Mouse (Mus musculus) kidney, postnatal 0 days (tissue): Measurements from ENCODE around the gene Cetn3. TPM values are rescaled to one million over a fixed set of nuclear protein-coding genes. Genes with fewer than 3 reads are reported as not detected.
A peak's percentile ranks its signal among the peaks of the same experiment; 100 is the strongest.

ENCODE experiments used
- ATAC-seq: fragments of 200-750 bp; cut with Nextera tagmentation; replicated peaks from 2 replicates; pipeline ENCODE4 v1.8.0; 2017; ENCODE audit warnings: low read depth, moderate number of reproducible peaks, moderate TSS enrichment, moderate library complexity; ENCODE audit not compliant: low FRiP score
- DNase-seq: peaks from one replicate; pipeline ENCODE4 v3.0.0-alpha.2; 2016; ENCODE audit warnings: low spot score
- H3K27ac ChIP-seq: fragments of 300-500 bp; sonication (generic); 2 replicates; pipeline ENCODE4 v1.5.1; 2014; ENCODE audit warnings: mild to moderate bottlenecking
- H3K27me3 ChIP-seq: fragments of 300-500 bp; sonication (generic); 2 replicates; pipeline ENCODE4 v1.6.1; 2014; ENCODE audit warnings: low read length, mixed read lengths; ENCODE audit not compliant: insufficient read depth
- H3K36me3 ChIP-seq: fragments of 300-500 bp; sonication (generic); 2 replicates; pipeline ENCODE4 v1.6.1; 2014; ENCODE audit warnings: low read length, mixed read lengths; ENCODE audit not compliant: insufficient read depth
- H3K4me1 ChIP-seq: fragments of 300-500 bp; sonication (generic); replicated peaks from 2 replicates; pipeline ENCODE4 v1.6.1; 2014; ENCODE audit warnings: antibody characterized with exemption, low read length, mixed read lengths; ENCODE audit not compliant: insufficient read depth
- H3K4me2 ChIP-seq: fragments of 300-500 bp; sonication (generic); 2 replicates; pipeline ENCODE4 v1.6.1; 2014; ENCODE audit warnings: mild to moderate bottlenecking, low read length, moderate library complexity, mixed read lengths
- H3K4me3 ChIP-seq: fragments of 300-500 bp; sonication (generic); replicated peaks from 2 replicates; pipeline ENCODE4 v1.5.1; 2014; ENCODE audit warnings: low read depth, low read length
- H3K9ac ChIP-seq: fragments of 300-500 bp; sonication (generic); 2 replicates; pipeline ENCODE4 v1.6.1; 2014; ENCODE audit warnings: low read depth, low read length
- H3K9me3 ChIP-seq: fragments of 300-500 bp; sonication (generic); replicated peaks from 2 replicates; pipeline ENCODE4 v1.6.1; 2016; ENCODE audit warnings: low read length, inconsistent platforms, mixed read lengths
- CTCF ChIP-seq: IDR thresholded peaks from 2 replicates; pipeline ENCODE4 v1.5.1; 2016; ENCODE audit warnings: antibody characterized with exemption, low read depth, mild to moderate bottlenecking, moderate library complexity
- WGBS: fragments of 180-500 bp; shearing (Covaris S2); extraction: QIAGEN DNeasy Blood & Tissue Kit; methylation state at CpG from one replicate; pipeline ENCODE4 v1.1.7; 2014; 5-methylcytosine and 5-hydroxymethylcytosine counted together
- polyA plus RNA-seq: library from polyadenylated mRNA; unstranded; fragments of >200 nt; fragmentation: Nextera tagmentation; extraction: Ambion mirVana; gene quantifications from 2 replicates; pipeline ENCODE4 v1.2.1, GENCODE M21; 2015

The Cetn3 gene
- 266 and 281 TPM in 2 replicates for polyA plus RNA-seq

DNA sequence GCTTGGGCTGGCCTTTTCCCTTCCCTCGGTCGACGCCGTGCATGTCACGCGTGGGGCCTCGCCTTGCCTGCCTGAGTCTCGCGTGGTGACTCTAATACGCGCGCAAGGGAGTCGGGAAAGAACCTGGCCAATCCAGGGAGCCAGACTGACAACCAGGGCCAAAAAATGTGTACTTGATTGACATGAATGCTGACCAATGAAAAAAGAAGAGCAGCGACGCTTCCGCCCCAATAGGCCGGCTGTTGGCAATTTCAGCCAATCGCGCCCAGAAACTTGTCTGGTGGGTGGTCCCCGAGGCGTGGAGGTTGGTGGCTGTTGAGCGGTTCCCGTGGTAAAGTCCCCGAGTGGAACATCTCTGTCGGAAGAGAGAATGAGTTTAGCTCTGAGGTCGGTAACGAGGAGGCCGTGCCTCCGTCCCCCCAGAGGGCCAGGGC, at the start of gene Cetn3:
TSS of gene Cetn3 (plus strand) at position 107 of the 434 bp plus-strand sequence.
- Histone ChIP-seq H3K27me3 (no peaks in the 10 kb centered on the region), H3K27ac (peak within 1 kb of the TSS; percentile 99), H3K4me1 (peaks cover 4% of the 10 kb centered on the region; the same call in 1 of the 2 replicates), H3K36me3 (peaks cover 8% of the 10 kb centered on the region), H3K4me2 (peak within 1 kb of the TSS; percentile 58), H3K9ac (peak within 1 kb of the TSS; percentile 88), H3K9me3 (no peaks in the 10 kb centered on the region), H3K4me3 (peak within 1 kb of the TSS; percentile 68)
- under 1% methylated on average over 29 of the region's 29 CpGs for WGBS
- ATAC-seq (peak; percentile 92), DNase-seq (peak; percentile 97)
- no peak for TF ChIP-seq CTCF

DNA sequence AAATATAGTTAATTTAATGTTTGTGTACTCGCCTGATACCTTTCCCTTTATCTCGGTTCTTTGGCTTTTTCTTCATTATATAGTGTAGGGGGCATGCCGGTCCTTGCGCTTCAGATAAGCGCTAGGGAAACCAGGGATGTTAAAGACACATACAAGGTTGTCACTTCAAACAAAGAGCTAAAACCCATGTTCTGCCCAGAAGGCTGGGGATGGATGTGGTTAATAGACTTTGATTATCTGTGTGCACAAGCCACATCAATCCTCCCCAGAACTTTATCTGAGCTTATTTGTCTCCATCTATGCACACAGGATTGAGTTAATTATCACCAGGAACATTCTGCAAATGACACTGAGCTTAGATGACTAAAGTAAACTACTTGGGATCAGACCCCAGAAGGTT, 46.3 kb upstream of the Cetn3 start:
- no peak for ATAC-seq
- Histone ChIP-seq H3K9ac (no peak overlapping the region), H3K9me3 (no peaks in the 10 kb centered on the region), H3K4me3 (no peak overlapping the region), H3K36me3 (no peaks in the 10 kb centered on the region), H3K27me3 (no peaks in the 10 kb centered on the region), H3K4me1 (no peaks in the 10 kb centered on the region), H3K27ac (no peak overlapping the region), H3K4me2 (no peak overlapping the region)
- TF ChIP-seq CTCF = no peak
- 85% methylated on average over 5 of the region's 5 CpGs for WGBS
- no peak for DNase-seq

DNA sequence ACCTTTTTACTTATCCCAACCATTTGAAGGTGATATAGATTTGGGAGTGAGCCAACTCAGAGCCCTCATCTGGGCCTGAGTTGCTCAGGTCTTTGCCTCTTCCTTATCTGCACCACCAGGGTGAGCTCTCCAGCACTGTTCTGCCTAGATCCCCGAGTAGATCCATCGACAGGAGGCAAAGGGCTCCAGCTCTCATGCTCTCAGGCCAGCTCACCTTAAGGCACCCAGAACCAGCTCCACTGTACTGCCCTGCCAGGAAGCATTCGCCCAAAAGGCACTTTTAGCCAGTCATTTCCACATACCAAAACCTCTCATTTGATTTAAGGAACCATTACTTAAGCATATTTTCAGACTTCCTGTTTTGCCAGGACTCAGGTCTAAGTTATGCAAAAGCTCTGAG, 42.0 kb upstream of the Cetn3 start:
- Histone ChIP-seq H3K4me2 (no peak overlapping the region), H3K27me3 (no peaks in the 10 kb centered on the region), H3K9ac (no peak overlapping the region), H3K27ac (no peak overlapping the region), H3K9me3 (no peaks in the 10 kb centered on the region), H3K4me1 (no peaks in the 10 kb centered on the region), H3K36me3 (no peaks in the 10 kb centered on the region), H3K4me3 (no peak overlapping the region)
- DNase-seq (no peak), ATAC-seq (no peak)
- 44% methylated on average over 3 of the region's 3 CpGs for WGBS
- 0 out of 2 replicates have a peak, but pooled peaks have one; percentile 10 for TF ChIP-seq CTCF

DNA sequence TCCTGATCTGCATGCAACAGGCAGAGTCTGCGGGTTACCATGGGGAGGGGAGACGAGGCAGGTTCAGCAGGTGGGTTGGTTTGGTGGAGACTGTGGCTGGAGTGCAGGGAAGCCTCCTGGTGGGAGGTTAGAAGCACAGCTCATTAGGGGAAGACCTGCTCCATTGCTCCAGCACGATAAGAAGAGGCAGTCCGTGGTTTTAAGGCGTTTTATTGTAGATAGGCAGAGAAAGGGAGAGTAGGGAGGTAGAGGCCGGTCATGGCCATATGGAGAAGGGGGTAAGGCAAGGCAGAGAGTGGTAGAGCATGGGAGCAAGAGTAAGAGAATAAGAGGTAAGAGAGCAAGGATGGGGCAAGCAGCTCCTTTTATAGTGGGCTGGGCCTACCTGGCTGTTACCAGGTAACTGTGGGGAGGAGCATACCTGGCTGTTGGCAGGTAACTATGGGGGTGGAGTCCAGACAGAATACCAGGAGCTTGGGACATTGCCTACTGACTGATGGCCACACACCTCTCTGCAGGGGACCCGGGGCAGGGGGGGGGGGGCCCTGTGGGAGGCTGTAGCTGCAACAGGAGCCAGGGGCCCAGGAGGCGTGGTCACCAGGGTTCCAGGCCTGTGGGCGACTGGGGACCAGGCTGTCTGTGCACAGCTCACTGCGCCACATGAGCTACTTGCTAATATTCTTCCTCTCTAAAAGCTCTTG, 39.3 kb upstream of the Cetn3 start:
- Histone ChIP-seq H3K4me2 (no peak overlapping the region), H3K4me3 (no peak overlapping the region), H3K4me1 (no peaks in the 10 kb centered on the region), H3K27me3 (no peaks in the 10 kb centered on the region), H3K36me3 (no peaks in the 10 kb centered on the region), H3K9me3 (no peaks in the 10 kb centered on the region), H3K9ac (no peak overlapping the region), H3K27ac (no peak overlapping the region)
- ATAC-seq (peak; percentile 46; the same call in 1 of the 2 replicates), DNase-seq (no peak)
- 57% methylated on average over 10 of the region's 10 CpGs for WGBS
- TF ChIP-seq CTCF = no peak

DNA sequence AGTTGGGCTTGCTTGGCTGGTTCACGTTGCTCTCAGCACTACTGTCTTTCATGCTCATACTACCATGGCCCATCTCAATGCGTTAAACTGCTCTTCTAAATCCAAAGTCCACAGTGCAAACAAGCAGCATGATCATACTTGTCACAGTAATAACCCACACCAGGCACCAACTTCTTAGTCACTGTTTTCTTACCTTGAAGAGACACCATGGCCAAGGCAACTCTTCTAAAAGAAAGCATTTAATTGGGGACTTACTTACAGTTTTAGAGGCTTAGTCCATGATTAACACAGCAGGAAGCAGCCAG, 38.8 kb upstream of the Cetn3 start:
- 0 out of 2 replicates have a peak, but pooled peaks have one; percentile 25 for ATAC-seq
- DNase-seq = no peak
- H3K4me1 ChIP-seq = no peaks in the 10 kb centered on the region
- H3K27me3 ChIP-seq = no peaks in the 10 kb centered on the region
- no peak for TF ChIP-seq CTCF
- H3K9ac ChIP-seq = no peak overlapping the region
- H3K4me3 ChIP-seq = no peak overlapping the region
- 40% methylated on average over 2 of the region's 2 CpGs for WGBS
- no peaks in the 10 kb centered on the region for H3K36me3 ChIP-seq
- no peak overlapping the region for H3K27ac ChIP-seq
- H3K9me3 ChIP-seq = no peaks in the 10 kb centered on the region
- no peak overlapping the region for H3K4me2 ChIP-seq

DNA sequence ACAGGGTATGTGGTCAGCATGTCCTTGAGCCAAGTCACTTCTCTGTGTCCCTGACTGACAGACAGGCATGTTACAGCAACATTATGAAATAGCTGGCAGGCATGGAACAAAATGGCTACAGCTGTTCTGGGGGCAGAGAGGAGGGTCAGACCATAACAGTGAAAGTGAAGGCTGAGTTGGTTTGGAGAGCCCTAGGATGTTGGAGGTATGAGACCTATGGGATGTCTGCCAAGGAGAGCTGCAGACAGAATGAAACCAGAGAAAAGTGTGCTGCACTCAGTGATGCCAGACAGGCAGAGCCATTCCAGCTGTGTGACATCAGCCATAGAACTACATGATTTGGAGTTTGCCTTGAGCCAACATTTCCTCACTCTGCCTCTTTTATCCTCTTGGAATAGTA, 28.0 kb upstream of the Cetn3 start:
- no peak for TF ChIP-seq CTCF
- no peak overlapping the region for H3K9ac ChIP-seq
- H3K9me3 ChIP-seq = no peaks in the 10 kb centered on the region
- ATAC-seq = no peak
- no peaks in the 10 kb centered on the region for H3K4me1 ChIP-seq
- no peaks in the 10 kb centered on the region for H3K36me3 ChIP-seq
- H3K27ac ChIP-seq = no peak overlapping the region
- no peaks in the 10 kb centered on the region for H3K27me3 ChIP-seq
- DNase-seq = peak; percentile 15
- no peak overlapping the region for H3K4me3 ChIP-seq
- H3K4me2 ChIP-seq = no peak overlapping the region

DNA sequence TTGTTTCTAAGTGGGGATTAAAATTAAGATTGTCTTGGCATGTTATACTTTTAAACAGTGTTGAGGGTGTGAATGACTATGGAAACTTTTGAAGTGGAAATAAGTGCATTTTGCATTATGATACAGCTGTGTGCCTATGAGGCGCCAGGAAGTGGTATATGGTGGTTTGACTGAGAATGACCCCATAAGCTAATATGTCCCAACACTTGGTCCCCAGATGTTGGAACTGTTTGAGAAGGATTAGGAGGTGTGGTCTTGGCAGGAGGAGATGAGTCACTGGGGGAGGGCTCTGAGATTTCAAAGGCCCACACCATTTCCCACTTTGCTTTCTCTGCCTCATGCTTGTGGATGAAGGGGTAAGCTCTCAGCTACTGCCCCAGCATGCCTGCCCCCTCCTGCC, 27.6 kb upstream of the Cetn3 start:
- DNase-seq (no peak), ATAC-seq (no peak)
- no peak for TF ChIP-seq CTCF
- H3K27ac ChIP-seq = no peak overlapping the region
- WGBS = 100% methylated on average over 1 of the region's 1 CpGs
- H3K9ac ChIP-seq = no peak overlapping the region
- H3K4me1 ChIP-seq = no peaks in the 10 kb centered on the region
- H3K27me3 ChIP-seq = no peaks in the 10 kb centered on the region
- no peak overlapping the region for H3K4me2 ChIP-seq
- no peaks in the 10 kb centered on the region for H3K36me3 ChIP-seq
- H3K9me3 ChIP-seq = no peaks in the 10 kb centered on the region
- H3K4me3 ChIP-seq = no peak overlapping the region
